Mouse (Mus musculus) left cerebral cortex, postnatal 14 days (tissue): ENCODE measurements around the gene Donson. TPM values are rescaled to one million over a fixed set of nuclear protein-coding genes. Genes with fewer than 3 reads are reported as not detected.

Experiments
- DNase-seq, 2 experiments: peaks; one replicate each; pipeline ENCODE4 v3.0.0; 2021 to 2022; ENCODE audit warnings: low spot score in 2 of 2, mixed read lengths in 1 of 2
- intact Hi-C: fragments of 180-260 bp; cut with DNase I; formaldehyde crosslinking; loops from one replicate; pipeline ENCODE4 v1.15.1; 2025
- long read RNA-seq, 2 experiments: library from polyadenylated mRNA; stranded (forward); transcript quantifications; one replicate each; pipeline ENCODE4 v2.0.0; 2021
- total RNA-seq, 2 experiments: library from RNA; stranded (reverse); gene quantifications; 2 replicates each; pipeline ENCODE4 v1.2.3; 2021

Gene Donson
- 10 to 100 TPM; 21.0 to 23.6 TPM for total RNA-seq
- long read RNA-seq, experiment 1, transcript Donson-201 (10 exons, 2,365 nt): major isoform, 10 of 17 reads
- long read RNA-seq, experiment 1, partial matches to known transcripts: 0 of 17 reads
- long read RNA-seq, experiment 1, other reads (novel, unspliced or antisense): 6 of 17 reads
- long read RNA-seq, experiment 2, transcript Donson-201 (10 exons, 2,365 nt): major isoform, 11 of 15 reads
- long read RNA-seq, experiment 2, partial matches to known transcripts: 1 of 15 reads
- long read RNA-seq, experiment 2, other reads (novel, unspliced or antisense): 3 of 15 reads

DNA sequence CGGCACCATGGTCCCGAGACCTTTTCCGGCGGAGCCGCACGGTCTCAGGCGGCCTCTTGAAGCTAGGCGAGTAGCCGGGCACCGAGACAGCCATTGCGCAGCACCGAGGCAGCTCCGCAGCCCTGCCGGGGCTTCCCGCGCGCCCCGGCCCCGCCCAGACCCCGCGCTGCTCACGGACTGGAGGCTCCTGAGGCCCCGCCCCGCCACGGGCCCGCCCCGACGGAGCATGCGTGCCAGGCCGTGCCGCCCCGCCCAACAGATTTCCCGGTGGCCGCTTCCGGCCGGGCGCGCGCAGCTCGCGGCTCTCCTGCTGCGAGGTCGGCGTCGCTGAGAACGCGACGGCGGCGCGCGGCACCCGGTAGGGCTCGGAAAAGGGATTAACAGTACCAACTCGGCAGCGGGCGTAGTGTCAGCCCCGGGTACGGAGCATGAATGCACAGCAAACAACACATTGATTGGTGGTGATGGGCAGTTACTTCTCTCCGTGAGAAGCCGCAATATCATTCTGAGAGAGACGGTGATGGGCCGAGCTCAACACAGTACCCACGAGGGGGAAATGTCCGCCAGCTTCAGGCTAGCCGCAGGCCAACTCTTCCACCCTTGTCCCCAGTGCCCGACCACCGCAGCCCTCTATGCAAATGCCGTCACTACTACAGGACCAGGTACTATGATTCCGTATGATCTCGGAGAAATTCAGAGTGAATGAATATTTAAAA lies at the start of gene Donson:
TSS of gene Donson (minus strand) at position 152 of the 716 bp plus-strand sequence.
- intact Hi-C loops: no loop called here
- peak; percentile 92 to 94 for DNase-seq

DNA sequence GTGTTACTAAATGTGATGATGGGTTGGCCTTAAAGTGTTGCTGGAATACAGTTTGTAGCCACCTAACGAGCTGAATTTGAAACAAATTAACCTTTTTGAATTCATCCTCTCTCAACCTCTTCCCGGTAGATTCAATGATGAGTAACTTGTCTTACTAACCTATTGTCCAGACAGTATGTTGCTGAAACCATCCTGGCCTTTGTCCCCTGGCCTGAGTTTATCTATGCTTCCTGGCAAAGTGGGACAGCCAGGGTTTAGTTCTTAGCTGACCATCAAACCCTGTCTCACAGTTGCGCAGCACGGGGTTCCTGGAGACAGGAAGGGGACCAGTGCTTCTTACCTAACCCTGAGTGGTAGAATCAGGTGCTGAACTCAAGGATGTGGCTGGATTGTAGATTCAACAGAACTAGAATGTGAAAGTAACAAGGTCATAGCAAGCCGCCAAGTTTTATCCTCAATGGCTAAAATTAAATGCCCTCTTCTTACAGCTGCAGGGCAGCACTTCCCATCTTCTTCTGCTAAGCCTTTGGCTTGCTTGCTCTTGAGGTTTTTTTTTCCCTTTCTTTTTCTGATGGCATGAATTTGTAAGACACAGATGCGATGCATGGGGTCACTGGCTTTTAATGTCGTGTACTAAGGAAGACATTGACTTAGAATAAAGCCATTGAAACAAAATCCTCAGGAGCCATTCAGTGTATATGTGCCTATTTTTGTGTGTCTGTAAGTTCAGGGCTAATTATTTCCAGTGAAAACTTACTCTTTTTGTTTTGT lies 47.7 kb upstream of the Donson start:
- DNase-seq: no peak
- intact Hi-C loops: no loop called here

DNA sequence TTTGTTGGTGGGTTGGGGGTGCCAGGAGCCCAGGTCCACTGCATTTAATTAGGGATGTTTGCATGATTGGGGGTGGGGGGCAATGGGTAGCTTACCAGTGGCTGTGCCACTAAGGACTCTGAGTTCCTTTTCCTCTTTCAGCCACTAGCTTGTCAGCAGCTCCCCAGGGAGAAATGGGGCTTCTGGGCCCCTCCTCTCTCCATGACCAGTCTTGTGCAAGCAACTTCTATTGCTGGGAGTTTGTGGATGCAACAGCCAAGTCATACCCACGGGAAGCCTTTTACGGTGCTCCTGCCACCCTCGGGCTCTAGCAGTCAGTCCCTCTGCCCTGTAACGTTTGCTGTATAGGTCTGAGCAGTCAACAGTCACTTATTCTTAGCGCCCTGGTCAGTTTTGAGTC lies 46.2 kb upstream of the Donson start:
- no peak for DNase-seq
- intact Hi-C loops: no loop called here

DNA sequence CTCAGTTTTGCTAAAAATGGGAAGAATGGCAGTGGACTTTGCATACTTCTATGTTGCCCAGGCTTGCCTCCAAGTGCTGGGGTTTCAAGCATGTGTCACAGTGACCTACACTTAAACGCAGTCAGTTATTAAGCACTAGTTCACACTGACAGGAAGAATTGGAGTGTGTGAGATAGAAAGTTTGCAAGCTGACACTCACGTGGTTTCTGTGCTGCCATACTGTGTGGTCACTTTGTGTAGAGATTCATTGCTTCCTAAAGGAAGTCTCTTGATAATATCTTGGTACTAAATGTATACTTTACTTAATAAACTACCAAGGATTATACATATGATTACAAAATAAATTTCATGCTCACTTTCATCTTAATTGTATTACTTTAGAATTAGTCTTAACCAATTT lies 44.2 kb upstream of the Donson start:
- intact Hi-C loops: no loop called here
- no peak for DNase-seq

DNA sequence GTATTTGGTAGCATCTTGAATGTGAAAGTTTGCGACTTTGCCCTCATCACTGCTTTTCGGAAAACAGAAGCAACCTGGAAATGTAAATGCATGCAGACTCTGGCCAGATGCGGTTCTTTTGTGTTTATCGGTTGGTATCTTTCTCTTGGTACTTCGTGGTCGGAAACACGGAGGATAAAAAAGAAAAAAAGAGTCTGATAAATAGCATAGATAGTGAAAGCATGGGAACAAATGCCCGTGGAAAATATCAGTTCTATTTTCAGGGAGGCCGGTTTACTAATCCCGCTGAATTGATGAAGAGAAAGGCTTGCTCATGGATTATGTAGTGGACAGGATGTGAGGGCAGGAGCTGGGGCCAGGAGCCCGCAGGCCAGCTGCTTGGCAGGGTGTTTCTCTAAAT lies 41.9 kb upstream of the Donson start:
- intact Hi-C loops: no loop called here
- no peak for DNase-seq

DNA sequence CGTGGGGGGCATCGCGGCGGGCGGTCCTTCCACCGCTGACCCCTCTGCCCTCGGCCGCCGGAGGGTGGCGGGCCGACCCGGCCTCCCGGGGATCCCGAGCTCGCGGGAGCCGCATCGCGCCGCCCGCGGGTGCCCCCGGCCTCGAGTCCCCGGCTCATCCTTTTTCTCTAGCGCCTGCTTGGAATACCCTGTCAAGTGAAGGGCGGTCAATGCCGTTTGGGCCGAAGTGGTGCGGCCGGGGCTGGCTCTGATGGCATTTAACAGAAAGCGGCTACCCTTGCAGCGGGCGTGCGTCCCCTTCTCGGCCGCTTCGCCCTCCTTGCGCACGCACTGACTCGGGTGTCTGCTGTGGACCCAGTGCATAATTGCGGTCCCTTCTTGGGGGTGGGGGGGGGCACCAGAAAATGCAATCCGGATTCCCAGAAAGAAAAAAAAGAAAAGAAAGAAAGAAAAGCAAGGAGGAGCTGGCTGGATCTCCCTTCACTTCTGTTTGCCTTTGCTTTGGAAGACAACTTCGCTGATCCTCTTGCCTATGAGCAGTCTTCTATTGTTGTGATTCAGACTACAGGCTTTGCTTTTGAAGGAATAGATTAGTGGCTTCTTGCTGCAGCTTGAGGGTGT lies 41.4 kb upstream of the Donson start:
- intact Hi-C loops: loop anchor here (5.0 kb wide), 1 partner anchor 187 kb away; no protein-coding TSS in a partner anchor
- peak in 1 of 2 experiments; percentile 45 for DNase-seq

DNA sequence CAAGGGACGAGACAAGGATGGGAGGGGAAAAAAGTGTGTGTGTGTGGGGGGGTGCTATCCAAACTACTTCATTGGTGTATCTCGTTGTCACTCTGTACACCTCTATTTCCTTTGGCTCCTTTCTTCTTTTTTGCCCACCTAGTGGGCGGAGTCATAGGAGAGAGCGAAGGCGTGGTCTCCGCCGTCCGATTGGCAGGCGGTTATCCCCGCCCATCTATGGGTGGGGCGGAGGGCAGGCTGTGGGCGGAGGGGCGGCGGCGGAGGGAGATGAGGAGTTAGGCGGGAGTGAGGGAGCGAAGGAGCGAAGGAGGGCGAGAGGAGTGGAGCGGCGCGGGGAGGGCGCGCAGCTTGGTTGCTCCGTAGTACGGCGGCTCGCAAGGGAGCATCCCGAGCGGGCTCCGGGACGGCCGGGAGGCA lies 40.5 kb upstream of the Donson start, which contains the start of gene Itsn1:
TSS of gene Itsn1 (plus strand) at position 216 of the 417 bp plus-strand sequence.
- peak; percentile 97 to 99 for DNase-seq
- intact Hi-C loops: loop anchor here (5.0 kb wide), 1 partner anchor 188 kb away; no protein-coding TSS in a partner anchor

DNA sequence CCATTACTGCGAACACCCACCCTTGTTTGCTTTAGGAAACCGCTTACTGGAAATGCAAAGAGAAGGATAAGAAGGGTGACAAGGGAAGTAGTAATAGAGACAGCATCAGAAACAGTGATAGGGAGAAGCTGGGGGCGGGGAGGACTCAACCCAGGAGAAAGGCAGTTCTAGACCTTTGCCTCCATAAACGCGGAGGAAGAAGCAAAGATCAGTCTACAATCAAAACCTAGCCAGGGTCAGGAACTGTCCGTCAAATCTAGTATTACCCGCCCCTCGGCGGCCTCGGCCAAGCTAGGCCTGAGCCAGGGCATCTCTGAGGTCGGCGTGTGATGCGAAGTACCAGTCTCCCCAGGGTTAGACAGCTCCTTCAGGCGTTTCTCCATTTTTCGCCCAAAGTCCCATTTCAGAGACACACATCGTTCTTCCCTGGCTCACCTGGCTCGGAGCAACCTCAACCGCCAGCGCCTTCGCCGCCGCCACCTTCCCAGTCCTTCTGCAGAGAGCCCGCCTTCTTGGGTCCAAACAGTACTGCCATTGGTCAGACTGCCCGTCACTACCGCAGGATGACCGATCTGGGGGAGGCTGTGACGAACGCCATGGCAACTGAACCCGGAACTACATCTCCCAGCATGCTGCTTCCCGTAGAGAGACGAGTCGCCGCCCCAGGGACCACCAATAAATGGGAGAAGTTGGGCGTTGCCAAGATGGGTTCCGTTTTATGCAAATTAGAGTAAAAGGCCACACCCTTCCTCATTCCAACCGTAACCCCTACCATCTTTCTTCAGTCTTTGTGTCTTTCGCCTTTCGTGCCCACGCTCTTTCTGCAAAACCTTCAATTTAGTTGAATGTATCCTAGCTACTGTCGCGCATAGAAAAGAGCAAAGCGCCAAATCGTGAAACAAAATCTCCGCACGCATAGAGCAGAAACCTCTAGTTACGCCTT lies 39.8 kb upstream of the Donson start, which contains the start of gene Cryzl1:
TSS of gene Cryzl1 (minus strand) at position 853 of the 943 bp plus-strand sequence.
- peak; percentile 99 to 100 for DNase-seq
- intact Hi-C loops: loop anchor here (5.0 kb wide), 1 partner anchor 189 kb away; no protein-coding TSS in a partner anchor

DNA sequence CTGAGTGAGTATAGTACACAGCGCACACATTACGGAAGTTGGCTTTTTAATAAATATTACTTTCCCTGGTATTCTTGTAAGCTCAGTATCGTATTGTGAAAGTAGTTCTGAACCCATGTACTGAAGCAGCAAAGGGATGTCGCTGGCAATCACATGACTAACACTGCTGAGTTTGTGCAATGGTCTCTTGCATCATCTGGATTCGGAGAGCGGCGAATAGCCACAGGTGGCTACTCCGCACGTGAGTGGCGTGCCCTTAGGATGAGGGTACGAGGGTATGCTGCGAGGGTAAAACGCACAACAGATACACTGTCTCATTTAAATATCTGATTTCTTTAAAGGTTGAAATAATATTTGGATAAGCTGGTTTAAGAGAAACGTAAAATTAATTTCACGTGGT lies 38.9 kb upstream of the Donson start:
- no peak for DNase-seq
- intact Hi-C loops: loop anchor here (5.0 kb wide), 1 partner anchor 190 kb away; no protein-coding TSS in a partner anchor

DNA sequence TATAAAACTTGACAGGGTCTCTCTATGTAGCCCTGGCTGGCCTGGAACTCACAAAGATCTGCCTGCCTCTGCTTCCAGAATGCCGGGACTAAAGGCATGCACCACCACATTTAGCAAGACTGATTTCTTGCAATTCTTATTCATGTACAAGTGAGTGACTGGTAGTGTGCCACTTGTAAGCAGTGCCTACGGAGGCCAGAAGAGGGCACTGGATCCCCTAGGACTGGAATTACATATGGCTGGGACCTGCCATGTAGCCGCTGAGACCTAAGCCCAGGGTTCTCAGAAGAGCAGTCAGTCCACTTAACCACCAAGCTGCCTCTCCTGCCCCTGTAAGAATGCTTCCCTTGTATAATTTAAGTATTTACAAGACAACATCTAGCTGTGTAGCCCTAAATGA lies 35.7 kb upstream of the Donson start:
- intact Hi-C loops: no loop called here
- DNase-seq: peak; percentile 49 to 65

DNA sequence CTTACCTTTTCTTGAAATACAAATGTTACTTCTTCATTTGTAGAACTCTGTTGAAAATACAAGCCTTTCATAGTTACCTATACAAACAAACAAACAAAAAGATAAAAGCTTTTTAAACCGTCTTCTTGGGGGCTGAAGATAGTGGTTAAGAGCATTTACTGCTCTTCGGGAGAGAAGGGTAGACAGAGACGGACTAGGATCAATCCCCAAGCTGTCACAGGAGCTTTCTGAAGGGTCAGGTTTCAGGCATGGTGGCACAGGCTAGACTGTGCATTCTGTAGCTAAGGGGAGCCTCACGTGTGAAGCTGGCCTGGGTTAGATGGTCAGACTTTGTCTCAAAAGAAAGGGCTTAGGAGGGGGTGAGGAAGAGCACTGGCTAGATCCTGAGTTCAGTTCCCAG lies 28.8 kb upstream of the Donson start:
- intact Hi-C loops: no loop called here
- no peak for DNase-seq

DNA sequence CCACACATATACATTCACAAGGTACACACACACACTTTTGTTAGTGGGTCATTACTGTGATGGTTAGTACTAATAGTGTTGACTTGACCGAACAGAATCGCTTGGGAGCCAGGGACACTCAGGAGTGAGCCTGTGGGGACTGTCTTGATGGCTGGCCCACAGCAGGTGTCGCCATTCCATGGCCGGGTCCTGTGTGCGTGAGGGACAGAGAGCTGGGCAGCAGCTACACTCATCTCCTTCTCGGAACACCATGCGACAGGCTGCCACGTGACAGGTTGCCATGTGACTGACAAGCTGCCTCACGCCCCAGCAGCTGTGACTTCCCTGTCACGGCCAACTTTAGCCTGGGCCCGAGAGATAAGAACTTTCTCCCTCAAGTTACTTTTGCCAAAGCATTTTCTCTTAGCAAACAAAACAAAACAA lies 28.4 kb upstream of the Donson start:
- intact Hi-C loops: no loop called here
- DNase-seq: no peak

DNA sequence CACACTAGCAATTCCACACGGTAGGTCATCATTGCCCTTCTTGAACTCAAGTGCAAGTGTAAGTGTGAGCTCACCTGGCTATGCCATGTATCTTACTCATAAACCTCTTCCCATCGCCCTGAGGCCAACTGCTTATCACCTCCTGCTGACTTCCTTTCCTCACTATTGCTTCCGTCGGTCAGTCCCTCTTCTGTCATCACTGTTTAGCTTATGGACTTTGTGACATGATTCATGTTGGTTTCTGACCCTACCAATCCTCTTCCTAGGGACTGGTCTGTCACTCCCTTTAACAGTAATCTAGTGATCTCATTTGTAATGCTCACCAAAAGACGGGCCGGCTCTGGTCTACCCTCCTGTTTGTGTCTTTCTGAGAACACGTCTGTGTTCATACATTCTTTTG lies 21.7 kb upstream of the Donson start:
- intact Hi-C loops: no loop called here
- no peak for DNase-seq

DNA sequence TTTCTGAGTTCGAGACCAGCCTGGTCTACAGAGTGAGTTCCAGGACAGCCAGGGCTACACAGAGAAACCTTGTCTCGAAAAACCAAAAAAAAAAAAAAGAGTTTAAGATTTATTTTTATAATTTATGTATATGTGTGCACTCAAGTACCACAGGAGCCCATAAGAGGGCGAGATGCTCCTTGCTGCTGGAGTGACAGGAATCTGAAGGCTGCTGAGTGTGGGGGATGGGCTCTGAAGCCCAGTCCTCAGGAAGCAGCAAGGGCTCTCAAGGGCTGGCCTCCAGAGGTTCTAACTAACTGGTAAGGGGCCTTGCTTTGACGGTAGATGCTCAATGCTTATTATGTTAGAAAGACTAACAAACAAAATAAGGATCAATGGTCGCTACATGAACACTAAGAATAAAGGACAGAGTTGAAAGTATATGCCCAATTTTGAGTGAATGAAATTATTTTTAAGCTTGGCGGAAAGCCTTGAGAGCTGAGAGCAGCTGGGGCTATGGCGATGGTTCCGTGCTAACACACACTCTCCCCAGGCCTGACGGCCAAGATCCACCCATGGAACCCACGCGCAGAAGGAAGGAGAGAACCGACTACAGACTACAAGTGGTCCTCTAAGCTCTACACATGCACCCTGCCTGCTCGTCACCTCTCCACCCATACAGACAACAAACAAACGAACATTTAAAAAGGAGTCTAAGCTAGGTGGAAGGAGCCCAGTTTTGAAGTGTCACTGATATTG lies 16.2 kb upstream of the Donson start:
- intact Hi-C loops: no loop called here
- DNase-seq: peak; percentile 39 to 53

DNA sequence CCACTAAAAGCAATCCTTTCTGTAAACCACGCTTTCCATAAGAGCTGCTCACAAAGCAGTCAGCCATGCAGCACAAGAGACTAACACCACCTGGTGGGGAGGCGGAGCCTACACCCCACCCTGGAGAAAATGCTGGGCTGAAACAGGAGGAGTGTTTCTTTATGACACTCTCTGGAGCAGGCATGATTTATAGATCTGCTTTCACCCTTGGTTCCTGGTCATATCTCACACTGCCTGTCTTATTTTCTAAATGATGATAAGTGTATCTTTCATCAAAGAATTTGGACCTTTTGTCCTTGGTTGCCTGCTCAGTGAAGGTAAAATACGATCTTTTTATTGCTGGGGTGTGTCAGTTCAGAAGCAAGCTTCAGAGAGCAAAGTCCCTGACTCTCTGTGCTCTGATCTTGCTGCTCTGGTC lies 14.2 kb upstream of the Donson start:
- intact Hi-C loops: no loop called here
- no peak for DNase-seq

DNA sequence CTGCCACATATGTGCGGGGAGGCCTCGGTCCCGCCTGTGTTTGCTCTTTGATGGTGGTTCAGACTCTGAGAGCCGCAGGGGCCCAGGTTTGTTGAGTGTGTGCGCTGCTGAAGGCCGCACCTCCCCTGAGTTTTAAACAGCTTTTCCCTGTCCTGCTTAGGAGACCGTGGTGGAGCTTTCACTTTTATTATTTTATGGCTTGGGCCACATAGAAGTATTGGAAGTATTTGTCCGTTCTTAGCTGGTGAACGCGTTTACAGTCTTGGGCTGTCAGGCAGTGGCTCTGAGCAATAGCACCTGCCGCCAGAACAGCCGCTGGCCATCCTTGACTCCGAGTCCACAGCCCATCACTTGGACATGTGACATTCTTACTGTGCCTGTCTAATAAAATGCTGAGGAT lies 13.3 kb upstream of the Donson start:
- DNase-seq: no peak
- intact Hi-C loops: no loop called here

DNA sequence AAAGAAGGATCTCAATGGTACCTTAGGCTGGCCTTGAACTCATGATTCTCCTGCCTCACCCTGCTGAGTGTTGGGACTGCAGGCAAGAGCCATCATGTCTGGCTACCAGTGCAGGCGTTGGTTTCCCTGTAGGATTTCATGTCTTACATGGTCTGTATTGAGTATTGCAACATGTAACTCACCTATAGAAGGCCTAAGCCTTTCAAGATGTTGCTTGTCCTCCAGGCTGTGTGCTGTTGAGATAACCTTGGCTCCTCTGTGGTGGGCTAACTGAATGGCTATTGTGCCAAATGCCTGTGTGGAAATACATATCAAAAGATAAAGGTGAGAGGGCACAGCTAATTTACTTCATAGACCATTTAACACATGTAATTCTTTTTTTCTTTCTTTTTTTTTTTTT lies 10.4 kb upstream of the Donson start:
- intact Hi-C loops: no loop called here
- DNase-seq: no peak
